Mouse (Mus musculus) adrenal gland, postnatal 14 days (tissue): ENCODE measurements around the gene Trappc2l. TPM values are rescaled to one million over a fixed set of nuclear protein-coding genes. Genes with fewer than 3 reads are reported as not detected.
"Not testable (repeated sequence)": the region's sequence is repeated elsewhere in the genome, so short reads cannot be mapped to it uniquely, and the experiment has no call there.

Experiments
- DNase-seq: peaks from one replicate; pipeline ENCODE4 v3.0.0; 2021; ENCODE audit warnings: mixed read lengths
- total RNA-seq: library from RNA; stranded (reverse); gene quantifications from 2 replicates; pipeline ENCODE4 v1.2.3, GENCODE M21; 2021

Gene Trappc2l
- total RNA-seq, 1 experiment from 2014 or later: 47.6 TPM

GRCm38 (mm10) chr8:122625811-122626210, 14.4 kb downstream of the Trappc2l start:
- DNase-seq: no peak

- DNase-seq: no peak
Measured at GRCm38 (mm10) chr8:122626896-122627295, 15.5 kb downstream of the Trappc2l start.

GRCm38 (mm10) chr8:122629388-122629787, 17.9 kb downstream of the Trappc2l start:
- DNase-seq: no peak

- DNase-seq: no peak
Measured at GRCm38 (mm10) chr8:122630696-122631095, 19.3 kb downstream of the Trappc2l start.

GRCm38 (mm10) chr8:122632134-122632533, 20.7 kb downstream of the Trappc2l start:
- DNase-seq: not testable (repeated sequence)

- DNase-seq: no peak
Measured at GRCm38 (mm10) chr8:122633205-122633604, 21.8 kb downstream of the Trappc2l start.

GRCm38 (mm10) chr8:122635878-122636802, 24.7 kb downstream of the Trappc2l start:
- no peak for DNase-seq

- no peak for DNase-seq
Measured at GRCm38 (mm10) chr8:122636803-122637175, 25.3 kb downstream of the Trappc2l start.

GRCm38 (mm10) chr8:122637230-122637629, 25.8 kb downstream of the Trappc2l start:
- DNase-seq: no peak

- DNase-seq: no peak
Measured at GRCm38 (mm10) chr8:122638601-122639000, 27.2 kb downstream of the Trappc2l start.

GRCm38 (mm10) chr8:122639521-122640248, 28.2 kb downstream of the Trappc2l start:
- peak; percentile 61 for DNase-seq

- no peak for DNase-seq
Measured at GRCm38 (mm10) chr8:122640825-122641224, 29.4 kb downstream of the Trappc2l start.

- DNase-seq: no peak
Measured at GRCm38 (mm10) chr8:122641406-122641805, 30.0 kb downstream of the Trappc2l start.

GRCm38 (mm10) chr8:122642071-122642470, 30.6 kb downstream of the Trappc2l start:
- peak; percentile 88 for DNase-seq

- DNase-seq: peak; percentile 71
Measured at GRCm38 (mm10) chr8:122644175-122644954, 32.9 kb downstream of the Trappc2l start.

GRCm38 (mm10) chr8:122646337-122646736, 34.9 kb downstream of the Trappc2l start:
- DNase-seq: no peak

- DNase-seq: no peak
Measured at GRCm38 (mm10) chr8:122648192-122648970, 36.9 kb downstream of the Trappc2l start.

- no peak for DNase-seq
Measured at GRCm38 (mm10) chr8:122651326-122651921, 40.0 kb downstream of the Trappc2l start.

- DNase-seq: no peak
Measured at GRCm38 (mm10) chr8:122652643-122653042, 41.2 kb downstream of the Trappc2l start.

- DNase-seq: peak; percentile 82
Measured at GRCm38 (mm10) chr8:122654768-122655167, 43.3 kb downstream of the Trappc2l start.
